Mouse (Mus musculus): ENCODE measurements around the gene Atrnl1.
"Not testable (repeated sequence)": the region's sequence is repeated elsewhere in the genome, so short reads cannot be mapped to it uniquely, and the experiment has no call there.

- not testable (repeated sequence) for TF ChIP-seq CHD2 (IDR thresholded peaks at IDR 0.05; ENCODE audit: low read depth, low read length); HCFC1 (IDR thresholded peaks at IDR 0.05; ENCODE audit: borderline replicate concordance, insufficient read depth, low read length); ZC3H11A (IDR thresholded peaks at IDR 0.05; ENCODE audit: borderline replicate concordance, low read depth, low read length); ZNF384 (IDR thresholded peaks at IDR 0.05; ENCODE audit: low read depth, low read length); MAFK (IDR thresholded peaks at IDR 0.05; ENCODE audit: insufficient read depth, low read depth, low read length)
Observed at GRCm38 (mm10) chr19:57879841-57880240, 269.0 kb downstream of the Atrnl1 start.
